Mouse (Mus musculus) ES-Bruce4 (cell line): Measurements from ENCODE around the gene Rgs1.

Experiments used
- CTCF ChIP-seq: IDR thresholded peaks from one replicate; pipeline ENCODE4 v1.8.1; 2011; ENCODE audit warnings: low read depth, low read length
- EP300 ChIP-seq: IDR thresholded peaks from 2 replicates; pipeline ENCODE4 v1.6.1; 2011; ENCODE audit warnings: low read depth, low read length; ENCODE audit not compliant: insufficient read depth
- POLR2A ChIP-seq: IDR thresholded peaks from one replicate; pipeline ENCODE4 v1.8.1; 2011; ENCODE audit warnings: low read length; ENCODE audit not compliant: insufficient read depth

DNA sequence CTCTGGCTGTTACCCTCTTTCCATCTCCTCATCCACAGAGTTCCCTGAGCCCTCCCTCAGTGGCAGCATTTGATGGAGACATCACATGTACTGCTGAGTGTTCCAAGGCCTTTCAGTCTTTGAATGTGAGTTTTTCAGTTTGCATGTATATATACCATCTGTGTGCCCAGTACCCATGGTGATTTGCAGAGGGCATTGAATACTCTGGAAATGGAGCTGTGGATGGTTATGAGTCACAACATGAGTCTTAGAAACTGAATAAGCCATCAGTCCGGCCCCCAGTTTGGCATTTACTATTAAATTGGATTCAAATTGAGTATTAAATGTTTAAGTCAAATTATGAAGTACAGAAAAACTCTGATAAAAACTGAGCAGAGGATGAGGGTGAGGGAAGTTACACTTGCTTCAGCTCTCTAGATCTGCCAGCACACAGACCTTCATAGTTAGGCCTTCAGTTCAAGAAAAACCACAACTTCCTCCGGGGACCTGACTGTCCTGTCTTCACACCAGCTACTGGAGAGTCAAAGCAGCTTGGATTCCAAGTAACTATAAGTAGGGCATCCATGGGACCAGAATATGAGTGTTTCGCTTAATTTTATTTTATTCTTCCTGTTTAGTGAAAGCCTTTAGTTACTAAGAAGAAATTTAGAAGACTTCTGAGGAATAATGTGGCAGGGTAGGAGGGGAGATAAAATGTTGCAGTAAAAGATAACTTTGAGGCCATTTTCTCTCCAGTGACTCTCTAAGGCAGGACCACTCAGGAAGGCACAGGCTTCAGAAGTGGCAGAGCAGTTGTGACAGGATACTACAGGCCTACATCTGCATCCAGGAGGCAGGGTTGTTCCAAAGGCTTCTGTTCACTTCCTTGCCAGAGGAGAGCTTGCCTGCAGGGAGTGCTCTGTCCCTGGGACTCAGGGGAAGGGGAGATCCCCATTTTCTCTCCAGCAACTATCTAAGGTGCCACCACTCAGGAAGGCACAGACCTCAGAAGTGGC is 34.3 kb upstream of the Rgs1 start:
- TF ChIP-seq CTCF (no peak), EP300 (no peak), POLR2A (no peak)
